Mouse (Mus musculus) Muller cell, postnatal 12 days (primary cell): Measurements from ENCODE around the gene Sgms1.
A peak's percentile ranks its signal among the peaks of the same experiment; 100 is the strongest.
"Not testable (repeated sequence)": the region's sequence is repeated elsewhere in the genome, so short reads cannot be mapped to it uniquely, and the experiment has no call there.

Source experiments
- DNase-seq: peaks from one replicate; pipeline ENCODE4 v3.0.0-alpha.2; 2015; ENCODE audit errors: inconsistent ontology term

Sgms1 gene

GRCm38 (mm10) chr19:32325100-32325768 lies 64.3 kb downstream of the Sgms1 start:
- DNase-seq: no peak

GRCm38 (mm10) chr19:32324550-32324949 lies 65.0 kb downstream of the Sgms1 start:
- no peak for DNase-seq

- no peak for DNase-seq
Observed at GRCm38 (mm10) chr19:32323070-32323469, 66.4 kb downstream of the Sgms1 start.

- DNase-seq: peak; percentile 93
Observed at GRCm38 (mm10) chr19:32322429-32323035, 67.0 kb downstream of the Sgms1 start.

GRCm38 (mm10) chr19:32320366-32320666 lies 69.2 kb downstream of the Sgms1 start:
- DNase-seq: no peak

GRCm38 (mm10) chr19:32319531-32320365 lies 69.8 kb downstream of the Sgms1 start:
- DNase-seq: peak; percentile 85

- DNase-seq: no peak
Observed at GRCm38 (mm10) chr19:32319057-32319456, 70.5 kb downstream of the Sgms1 start.

- not testable (repeated sequence) for DNase-seq
Observed at GRCm38 (mm10) chr19:32317347-32317746, 72.2 kb downstream of the Sgms1 start.

GRCm38 (mm10) chr19:32313304-32313703 lies 76.2 kb downstream of the Sgms1 start:
- DNase-seq: no peak

- no peak for DNase-seq
Observed at GRCm38 (mm10) chr19:32311762-32312161, 77.8 kb downstream of the Sgms1 start.

- no peak for DNase-seq
Observed at GRCm38 (mm10) chr19:32311063-32311462, 78.5 kb downstream of the Sgms1 start.

- no peak for DNase-seq
Observed at GRCm38 (mm10) chr19:32310483-32310882, 79.0 kb downstream of the Sgms1 start.

GRCm38 (mm10) chr19:32309346-32309745 lies 80.2 kb downstream of the Sgms1 start:
- peak; percentile 36 for DNase-seq

- no peak for DNase-seq
Observed at GRCm38 (mm10) chr19:32308311-32308710, 81.2 kb downstream of the Sgms1 start.

GRCm38 (mm10) chr19:32304898-32305297 lies 84.6 kb downstream of the Sgms1 start:
- peak; percentile 88 for DNase-seq

GRCm38 (mm10) chr19:32304008-32304873 lies 85.3 kb downstream of the Sgms1 start:
- peak; percentile 70 for DNase-seq

GRCm38 (mm10) chr19:32302835-32303381 lies 86.6 kb downstream of the Sgms1 start:
- no peak for DNase-seq

GRCm38 (mm10) chr19:32301568-32301967 lies 87.9 kb downstream of the Sgms1 start:
- DNase-seq: no peak

GRCm38 (mm10) chr19:32298221-32298620 lies 91.3 kb downstream of the Sgms1 start:
- DNase-seq: peak; percentile 80

- DNase-seq: no peak
Observed at GRCm38 (mm10) chr19:32296863-32297262, 92.7 kb downstream of the Sgms1 start.

GRCm38 (mm10) chr19:32295581-32295980 lies 93.9 kb downstream of the Sgms1 start:
- DNase-seq: no peak
